Mouse (Mus musculus): ENCODE measurements around the gene Ptpn11. TPM values are rescaled to one million over a fixed set of nuclear protein-coding genes. Genes with fewer than 3 reads are reported as not detected.

Ptpn11 gene
- polyA plus RNA-seq, 1 experiment from 2014 or later, result 23.3 TPM

- Histone ChIP-seq H3K4me1 (no peaks in the 10 kb centered on the region), H3K4me3 (no peak overlapping the region)
- 58% methylated on average over 3 of the region's 3 CpGs for WGBS
These were observed 97.9 kb downstream of the Ptpn11 start for GRCm38 (mm10) chr5:121093281-121093680.

GRCm38 (mm10) chr5:121089660-121090059 is 101.5 kb downstream of the Ptpn11 start:
- no peaks in the 10 kb centered on the region for H3K9me3 ChIP-seq
- ATAC-seq (ENCODE audit: insufficient number of reproducible peaks, low FRiP score, low TSS enrichment, low read depth), result no peak
- H3K4me1 ChIP-seq, result no peaks in the 10 kb centered on the region
- no peak overlapping the region for H3K27ac ChIP-seq
- no peak overlapping the region for H3K4me2 ChIP-seq
- no peak overlapping the region for H3K4me3 ChIP-seq
- H3K27me3 ChIP-seq, result no peaks in the 10 kb centered on the region
- H3K36me3 ChIP-seq, result no peaks in the 10 kb centered on the region
- WGBS, result 73% methylated on average over 7 of the region's 7 CpGs
- no peak overlapping the region for H3K9ac ChIP-seq

More at GRCm38 (mm10) chr5:121093281-121093680, 97.9 kb downstream of the Ptpn11 start:
- no peak overlapping the region for H3K27ac ChIP-seq
- no peak overlapping the region for H3K4me2 ChIP-seq
- H3K27me3 ChIP-seq, result no peaks in the 10 kb centered on the region
- no peak for ATAC-seq (ENCODE audit: insufficient number of reproducible peaks, low FRiP score, low TSS enrichment, low read depth)
- no peaks in the 10 kb centered on the region for H3K36me3 ChIP-seq
- no peak overlapping the region for H3K9ac ChIP-seq
- no peaks in the 10 kb centered on the region for H3K9me3 ChIP-seq

GRCm38 (mm10) chr5:121087733-121088132 is 103.5 kb downstream of the Ptpn11 start:
- H3K4me2 ChIP-seq, result no peak overlapping the region
- no peaks in the 10 kb centered on the region for H3K27me3 ChIP-seq
- H3K27ac ChIP-seq, result no peak overlapping the region
- no peak for ATAC-seq (ENCODE audit: insufficient number of reproducible peaks, low FRiP score, low TSS enrichment, low read depth)
- no peak overlapping the region for H3K9ac ChIP-seq
- no peaks in the 10 kb centered on the region for H3K9me3 ChIP-seq
- no peaks in the 10 kb centered on the region for H3K36me3 ChIP-seq
- H3K4me3 ChIP-seq, result no peak overlapping the region
- WGBS, result 60% methylated on average over 7 of the region's 7 CpGs
- H3K4me1 ChIP-seq, result no peaks in the 10 kb centered on the region

- H3K4me1 ChIP-seq, result no peaks in the 10 kb centered on the region
- H3K9ac ChIP-seq, result no peak overlapping the region
- no peaks in the 10 kb centered on the region for H3K36me3 ChIP-seq
- H3K27me3 ChIP-seq, result no peaks in the 10 kb centered on the region
- WGBS, result 88% methylated on average over 7 of the region's 7 CpGs
- no peak overlapping the region for H3K27ac ChIP-seq
- ATAC-seq (ENCODE audit: insufficient number of reproducible peaks, low FRiP score, low TSS enrichment, low read depth), result no peak
- H3K9me3 ChIP-seq, result no peaks in the 10 kb centered on the region
- H3K4me2 ChIP-seq, result no peak overlapping the region
- no peak overlapping the region for H3K4me3 ChIP-seq
These were observed 108.6 kb downstream of the Ptpn11 start for GRCm38 (mm10) chr5:121082605-121083004.

- Histone ChIP-seq H3K4me3 (no peak overlapping the region), H3K27ac (no peak overlapping the region), H3K9me3 (no peaks in the 10 kb centered on the region), H3K36me3 (no peaks in the 10 kb centered on the region), H3K4me1 (no peaks in the 10 kb centered on the region), H3K4me2 (no peak overlapping the region), H3K9ac (no peak overlapping the region), H3K27me3 (no peaks in the 10 kb centered on the region)
- ATAC-seq (ENCODE audit: insufficient number of reproducible peaks, low FRiP score, low TSS enrichment, low read depth), result no peak
- WGBS, result 75% methylated on average over 5 of the region's 5 CpGs
These were observed 109.4 kb downstream of the Ptpn11 start for GRCm38 (mm10) chr5:121081754-121082153.

Other genes with a start within 250 kb of the Ptpn11 start
- 0.04 and 0.06 TPM in 2 replicates for gene Rph3a, start 181.3 kb downstream of the Ptpn11 start, polyA plus RNA-seq (2015; fragmentation: Nextera tagmentation; extraction: Ambion mirVana)
- gene Rpl6, start 13.1 kb upstream of the Ptpn11 start, polyA plus RNA-seq (2015; fragmentation: Nextera tagmentation; extraction: Ambion mirVana), result 551 and 611 TPM in 2 replicates
- 3.8 and 4.1 TPM in 2 replicates for gene Hectd4, start 28.8 kb upstream of the Ptpn11 start, polyA plus RNA-seq (2015; fragmentation: Nextera tagmentation; extraction: Ambion mirVana)
- 74.4 and 75.9 TPM in 2 replicates for gene Trafd1, start 194.2 kb upstream of the Ptpn11 start, polyA plus RNA-seq (2015; fragmentation: Nextera tagmentation; extraction: Ambion mirVana)
- gene Naa25, start 206.5 kb upstream of the Ptpn11 start, polyA plus RNA-seq (2015; fragmentation: Nextera tagmentation; extraction: Ambion mirVana), result 42.1 and 47.1 TPM in 2 replicates